ENCODE assay signal across 18 mouse cellular contexts in the genomic region with DNA sequence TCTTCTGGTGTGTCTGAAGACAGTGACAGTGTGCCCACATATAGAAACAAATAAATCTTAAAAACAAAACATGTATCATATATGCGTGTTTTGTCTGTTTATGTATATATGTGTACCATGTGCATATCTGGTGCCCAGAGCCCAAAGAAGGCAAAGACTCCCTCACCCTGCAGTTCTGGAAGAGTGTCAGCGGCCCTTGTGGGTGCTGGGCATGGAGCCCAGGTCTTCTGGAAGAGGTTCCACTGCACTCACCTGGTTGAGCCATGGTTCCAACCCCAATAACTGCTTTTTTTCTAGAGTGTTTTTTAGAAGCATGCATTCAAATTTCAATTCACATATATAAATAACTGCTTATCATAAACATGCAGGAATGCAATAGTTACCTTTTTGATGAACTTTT. TPM values are rescaled to one million over a fixed set of nuclear protein-coding genes. Genes with fewer than 3 reads are reported as not detected.
DNase-seq lines count a peak whose midpoint lies in the region.
"Had no signal": no experiment of that assay in that cellular context is flagged by ENCODE, and none has a peak within 500 bp of the region (broad histone marks: within the 10 kb centered on the region; RNA-seq: fewer than 3 reads in every experiment).

No protein-coding gene starts in this region.

- H3K9me3 ChIP-seq in heart, embryonic 10.5 days: no peaks in the 10 kb centered on the region
- no peaks in the 10 kb centered on the region for H3K9me3 ChIP-seq in midbrain, embryonic 10.5 days (replicated peaks)
- no peaks in the 10 kb centered on the region for H3K9me3 ChIP-seq in limb, embryonic 10.5 days (replicated peaks)
- H3K9me3 ChIP-seq: embryonic facial prominence, embryonic 10.5 days; forebrain, embryonic 13.5 days; heart, embryonic 15.5 days; hindbrain, embryonic 15.5 days had no signal

- H3K27ac ChIP-seq in heart, embryonic 10.5 days: no peak overlapping the region
- H3K27ac ChIP-seq in midbrain, embryonic 10.5 days (replicated peaks): no peak overlapping the region
- H3K27ac ChIP-seq in limb, embryonic 10.5 days: no peak overlapping the region
- H3K27ac ChIP-seq: embryonic facial prominence, embryonic 10.5 days; forebrain, embryonic 13.5 days; heart, embryonic 15.5 days; hindbrain, embryonic 15.5 days had no signal

- peaks cover 17% of the 10 kb centered on the region for H3K4me1 ChIP-seq in heart, embryonic 10.5 days
- no peaks in the 10 kb centered on the region for H3K4me1 ChIP-seq in midbrain, embryonic 10.5 days
- 0 out of 2 replicates have a peak, but pooled peaks cover 3% of the 10 kb centered on the region for H3K4me1 ChIP-seq in limb, embryonic 10.5 days
- H3K4me1 ChIP-seq: hindbrain, embryonic 15.5 days had no signal

- WGBS in heart, embryonic 10.5 days: 96% methylated on average over 2 of the region's 2 CpGs
- 98% methylated on average over 2 of the region's 2 CpGs for WGBS in midbrain, embryonic 10.5 days
- WGBS in limb, embryonic 10.5 days: 94% methylated on average over 2 of the region's 2 CpGs

- no peak overlapping the region for H3K4me3 ChIP-seq in heart, embryonic 10.5 days
- no peak overlapping the region for H3K4me3 ChIP-seq in midbrain, embryonic 10.5 days
- no peak overlapping the region for H3K4me3 ChIP-seq in limb, embryonic 10.5 days
- H3K4me3 ChIP-seq: embryonic facial prominence, embryonic 10.5 days; forebrain, embryonic 13.5 days; heart, embryonic 15.5 days; hindbrain, embryonic 15.5 days had no signal

- H3K27me3 ChIP-seq in heart, embryonic 10.5 days (ENCODE audit: insufficient read depth, poor library complexity, severe bottlenecking): no peaks in the 10 kb centered on the region
- no peaks in the 10 kb centered on the region for H3K27me3 ChIP-seq in midbrain, embryonic 10.5 days (ENCODE audit: low read depth, poor library complexity, severe bottlenecking)
- H3K27me3 ChIP-seq in limb, embryonic 10.5 days (ENCODE audit: low read depth, poor library complexity, severe bottlenecking): no peaks in the 10 kb centered on the region
- H3K27me3 ChIP-seq: CH12.LX; forebrain, embryonic 13.5 days; heart, embryonic 15.5 days; hindbrain, embryonic 15.5 days; Patski had no signal

- peak; percentile 28 to 51 for DNase-seq in heart, adult 18-20 months
- no peak for DNase-seq in heart, embryonic 10.5 days (ENCODE audit: low spot score)
- DNase-seq in cerebellum, adult 11-12 months: peak; percentile 69
- DNase-seq in cerebellum, adult 9-10 months: peak; percentile 74
- peak; percentile 79 to 86 for DNase-seq in cerebellum, postnatal 25 days
- DNase-seq in midbrain, embryonic 10.5 days (ENCODE audit: low spot score): no peak
- no peak for DNase-seq in limb, embryonic 10.5 days (ENCODE audit: low spot score)
- no peak for DNase-seq in spleen, postnatal 14 days (ENCODE audit: low spot score in 2 of 2)
- DNase-seq: adrenal gland, postnatal 14 days; forebrain, postnatal 0 days; gastrocnemius, postnatal 14 days; kidney, adult 2 months had no signal

- H3K36me3 ChIP-seq in heart, embryonic 10.5 days: peaks cover 48% of the 10 kb centered on the region
- H3K36me3 ChIP-seq in midbrain, embryonic 10.5 days: peaks cover 65% of the 10 kb centered on the region
- H3K36me3 ChIP-seq in limb, embryonic 10.5 days: peaks cover 64% of the 10 kb centered on the region

RNA-seq across cellular contexts. Expression of a gene that starts 22.5 kb away (rescaled TPM):
- total RNA-seq in heart, adult 18-20 months (2021): 10 to 100 TPM; 18.1 to 21.3 TPM
- polyA plus RNA-seq in heart, embryonic 10.5 days (2016; fragmentation: Nextera tagmentation; extraction: Ambion mirVana): 22.1 and 30.4 TPM in 2 replicates
- 34.6 and 35.7 TPM in 2 replicates for polyA plus RNA-seq in midbrain, embryonic 10.5 days (2016; fragmentation: Nextera tagmentation; extraction: Ambion mirVana)
- polyA plus RNA-seq in limb, embryonic 10.5 days (2016; fragmentation: Nextera tagmentation; extraction: Ambion mirVana): 38.8 and 39.6 TPM in 2 replicates

RNA-seq across cellular contexts. Expression of a gene that starts 41.2 kb away (rescaled TPM):
- 100 to 1,000 TPM; 565 to 589 TPM for total RNA-seq in heart, adult 18-20 months (2021)
- 1,054 and 1,279 TPM in 2 replicates for polyA plus RNA-seq in heart, embryonic 10.5 days (2016; fragmentation: Nextera tagmentation; extraction: Ambion mirVana)
- 1,095 and 1,127 TPM in 2 replicates for polyA plus RNA-seq in midbrain, embryonic 10.5 days (2016; fragmentation: Nextera tagmentation; extraction: Ambion mirVana)
- polyA plus RNA-seq in limb, embryonic 10.5 days (2016; fragmentation: Nextera tagmentation; extraction: Ambion mirVana): 1,367 and 1,406 TPM in 2 replicates

Comparison
In these comparisons a context has a peak if more than half of its experiments do, and no peak if none do; other contexts are left out.
1. DNase-seq: peak in heart, adult 18-20 months (2 of 2), cerebellum, adult 11-12 months (single experiment), cerebellum, adult 9-10 months (single experiment) and cerebellum, postnatal 25 days (2 of 2); none in heart, embryonic 10.5 days (single experiment), midbrain, embryonic 10.5 days (single experiment), limb, embryonic 10.5 days (single experiment) and spleen, postnatal 14 days (0 of 2).